Comparison of ENCODE assay signal across 15 mouse cellular contexts in the genomic region with DNA sequence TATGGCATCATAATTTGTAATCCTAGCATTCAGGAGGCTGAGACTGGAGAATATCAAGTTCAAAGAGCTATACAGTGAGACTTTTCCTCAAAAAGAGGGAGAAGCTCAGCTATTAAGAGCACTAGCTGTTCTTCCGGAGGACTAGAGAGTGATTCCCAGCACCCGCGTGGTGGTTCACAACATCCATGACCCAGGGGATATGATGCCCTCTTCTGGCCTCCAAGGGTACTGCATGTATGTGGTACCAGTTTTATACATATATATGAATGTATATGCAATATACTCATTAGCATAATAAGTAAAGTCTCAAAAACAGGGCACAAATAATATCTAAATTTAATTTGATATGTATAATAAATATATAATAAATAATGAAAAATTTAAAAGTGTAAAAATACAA. TPM values are rescaled to one million over a fixed set of nuclear protein-coding genes. Genes with fewer than 3 reads are reported as not detected.
DNase-seq lines count a peak whose midpoint lies in the region; ATAC-seq and TF ChIP-seq lines count a peak whose summit lies in the region.
"Had no signal": no experiment of that assay in that cellular context is flagged by ENCODE, and none has a peak within 500 bp of the region (broad histone marks: within the 10 kb centered on the region; RNA-seq: fewer than 3 reads in every experiment).

No protein-coding gene starts in this region.

- H3K9me3 ChIP-seq in kidney, postnatal 0 days (replicated peaks; ENCODE audit: low read length): no peaks in the 10 kb centered on the region
- no peaks in the 10 kb centered on the region for H3K9me3 ChIP-seq in midbrain, embryonic 16.5 days (replicated peaks; ENCODE audit: control insufficient read depth, low read length, poor library complexity, severe bottlenecking)
- H3K9me3 ChIP-seq: neural tube, embryonic 15.5 days had no signal

- no peak overlapping the region for H3K4me3 ChIP-seq in kidney, postnatal 0 days (replicated peaks; ENCODE audit: low read depth, low read length)
- H3K4me3 ChIP-seq in midbrain, embryonic 16.5 days (ENCODE audit: low read depth, low read length): no peak overlapping the region
- H3K4me3 ChIP-seq: limb, embryonic 13.5 days; neural tube, embryonic 15.5 days had no signal

- WGBS in kidney, postnatal 0 days: 90% methylated on average over 3 of the region's 3 CpGs
- WGBS in midbrain, embryonic 16.5 days: 95% methylated on average over 3 of the region's 3 CpGs

- H3K4me2 ChIP-seq in kidney, postnatal 0 days (ENCODE audit: low read length): no peak overlapping the region
- no peak overlapping the region for H3K4me2 ChIP-seq in midbrain, embryonic 16.5 days (ENCODE audit: low read length)
- H3K4me2 ChIP-seq: limb, embryonic 13.5 days; neural tube, embryonic 15.5 days had no signal

- TF ChIP-seq CTCF in kidney, postnatal 0 days (IDR thresholded peaks at IDR 0.05; ENCODE audit: low read depth): peak; percentile 39; the same call in 1 of the 2 replicates

- no peaks in the 10 kb centered on the region for H3K4me1 ChIP-seq in kidney, postnatal 0 days (replicated peaks; ENCODE audit: insufficient read depth, low read length)
- no peaks in the 10 kb centered on the region for H3K4me1 ChIP-seq in midbrain, embryonic 16.5 days (ENCODE audit: control insufficient read depth, insufficient read depth, low read length)
- H3K4me1 ChIP-seq: limb, embryonic 13.5 days; neural tube, embryonic 15.5 days had no signal

- no peaks in the 10 kb centered on the region for H3K36me3 ChIP-seq in kidney, postnatal 0 days (ENCODE audit: insufficient read depth, low read length)
- H3K36me3 ChIP-seq in midbrain, embryonic 16.5 days (ENCODE audit: control insufficient read depth, insufficient read depth, low read length): no peaks in the 10 kb centered on the region
- H3K36me3 ChIP-seq: limb, embryonic 13.5 days; neural tube, embryonic 15.5 days had no signal

- intact Hi-C loops in heart, postnatal 14 days (cut with DNase I): no loop called here

- H3K9ac ChIP-seq in kidney, postnatal 0 days (ENCODE audit: low read depth, low read length): no peak overlapping the region
- H3K9ac ChIP-seq in midbrain, embryonic 16.5 days (ENCODE audit: low read depth, low read length): no peak overlapping the region
- H3K9ac ChIP-seq: limb, embryonic 13.5 days; neural tube, embryonic 15.5 days had no signal

- H3K27ac ChIP-seq in kidney, postnatal 0 days: no peak overlapping the region
- H3K27ac ChIP-seq in midbrain, embryonic 16.5 days (ENCODE audit: low read length): no peak overlapping the region
- H3K27ac ChIP-seq: limb, embryonic 13.5 days; macrophage; neural tube, embryonic 15.5 days had no signal

- DNase-seq in kidney, postnatal 0 days (ENCODE audit: low spot score): no peak
- DNase-seq in kidney, postnatal 10 days: no peak
- peak; percentile 17 for DNase-seq in thymus, postnatal 14 days
- DNase-seq in thymus, postnatal 36 days: no peak
- DNase-seq in R1 (ENCODE audit: low read depth, low spot score): peak; percentile 53
- no peak for DNase-seq in heart, postnatal 14 days
- DNase-seq: adrenal gland, adult 8-10 months; gastrocnemius, postnatal 25 days; kidney, postnatal 36 days had no signal

- no peaks in the 10 kb centered on the region for H3K27me3 ChIP-seq in kidney, postnatal 0 days (ENCODE audit: insufficient read depth, low read length)
- no peaks in the 10 kb centered on the region for H3K27me3 ChIP-seq in midbrain, embryonic 16.5 days (ENCODE audit: control insufficient read depth, insufficient read depth, low read depth, low read length)
- H3K27me3 ChIP-seq: limb, embryonic 13.5 days; neural tube, embryonic 15.5 days had no signal

- no peak for ATAC-seq in kidney, postnatal 0 days (replicated peaks; ENCODE audit: low FRiP score, low read depth)
- no peak for ATAC-seq in midbrain, embryonic 16.5 days
- ATAC-seq: forebrain, embryonic 14.5 days; hindbrain, embryonic 16.5 days had no signal

RNA-seq across cellular contexts. Expression of gene Slc15a2, which starts 17.6 kb away (rescaled TPM):
- 44.5 and 56.0 TPM in 2 replicates for polyA plus RNA-seq in kidney, postnatal 0 days (2015; fragmentation: Nextera tagmentation; extraction: Ambion mirVana)
- total RNA-seq in heart, postnatal 14 days (2021): 1 to 10 TPM; 3.6 to 4.0 TPM
- 8.8 and 12.5 TPM in 2 replicates for polyA plus RNA-seq in midbrain, embryonic 16.5 days (2015; fragmentation: Nextera tagmentation; extraction: Ambion mirVana)

RNA-seq across cellular contexts. Expression of gene Iqcb1, which starts 25.8 kb away (rescaled TPM):
- polyA plus RNA-seq in kidney, postnatal 0 days (2015; fragmentation: Nextera tagmentation; extraction: Ambion mirVana): 21.8 and 24.2 TPM in 2 replicates
- total RNA-seq in heart, postnatal 14 days (2021): 10 to 100 TPM; 11.6 to 11.9 TPM
- polyA plus RNA-seq in midbrain, embryonic 16.5 days (2015; fragmentation: Nextera tagmentation; extraction: Ambion mirVana): 60.6 and 65.1 TPM in 2 replicates

Comparison
In these comparisons a context has a peak if more than half of its experiments do, and no peak if none do; other contexts are left out.
1. DNase-seq: peak in thymus, postnatal 14 days (single experiment) and R1 (single experiment); none in kidney, postnatal 0 days (single experiment), kidney, postnatal 10 days (single experiment), thymus, postnatal 36 days (0 of 2) and heart, postnatal 14 days (0 of 2).